Mouse (Mus musculus) left cerebral cortex, postnatal 4 days (tissue): ENCODE data around the gene Limch1. TPM values are rescaled to one million over a fixed set of nuclear protein-coding genes. Genes with fewer than 3 reads are reported as not detected.
A peak's percentile ranks its signal among the peaks of the same experiment; 100 is the strongest.

ENCODE experiments used
- DNase-seq: peaks from one replicate; pipeline ENCODE4 v3.0.0-alpha.2; 2022
- intact Hi-C: fragments of 180-260 bp; cut with DNase I; formaldehyde crosslinking; loops from one replicate; pipeline ENCODE4 v1.15.1; 2025
- total RNA-seq, 2 experiments: library from RNA; stranded (reverse); gene quantifications; 2 replicates each; pipeline ENCODE4 v1.2.3; 2021

The Limch1 gene
- 100 to 1,000 TPM; 203 to 223 TPM for total RNA-seq

DNA sequence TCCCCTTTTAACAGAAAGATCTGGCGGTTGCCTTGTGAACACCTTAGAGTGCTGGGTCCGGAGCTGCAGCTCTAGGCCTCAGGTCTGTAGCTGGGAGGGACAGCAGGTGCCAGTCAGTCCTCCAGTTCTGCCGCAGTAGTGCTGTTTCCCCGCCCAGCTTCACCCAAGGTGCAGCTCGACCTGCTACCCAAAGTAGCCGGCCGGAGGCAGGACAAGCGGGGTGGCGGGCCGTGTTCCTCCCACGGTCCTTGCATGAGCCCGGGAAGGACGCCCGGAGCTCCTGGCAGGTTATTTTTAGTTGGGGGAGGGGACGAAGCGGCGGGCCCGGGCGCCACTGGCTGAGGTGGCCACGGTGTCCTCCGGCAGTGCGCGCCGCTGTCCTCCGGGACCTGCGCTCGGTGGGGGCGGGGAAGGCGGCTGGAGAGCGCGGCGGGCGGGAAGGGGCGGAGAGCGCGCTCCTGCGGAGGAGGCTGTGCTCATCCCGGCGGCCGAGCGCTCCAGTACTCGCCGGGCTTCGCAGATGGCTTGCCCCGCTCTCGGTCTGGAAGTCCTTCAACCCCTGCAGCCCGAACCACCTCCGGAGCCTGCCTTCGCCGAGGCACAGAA is at the start of gene Limch1:
TSS of gene Limch1 (plus strand) at position 438 of the 606 bp plus-strand sequence.
- intact Hi-C loops = no loop called here
- peak; percentile 57 for DNase-seq

DNA sequence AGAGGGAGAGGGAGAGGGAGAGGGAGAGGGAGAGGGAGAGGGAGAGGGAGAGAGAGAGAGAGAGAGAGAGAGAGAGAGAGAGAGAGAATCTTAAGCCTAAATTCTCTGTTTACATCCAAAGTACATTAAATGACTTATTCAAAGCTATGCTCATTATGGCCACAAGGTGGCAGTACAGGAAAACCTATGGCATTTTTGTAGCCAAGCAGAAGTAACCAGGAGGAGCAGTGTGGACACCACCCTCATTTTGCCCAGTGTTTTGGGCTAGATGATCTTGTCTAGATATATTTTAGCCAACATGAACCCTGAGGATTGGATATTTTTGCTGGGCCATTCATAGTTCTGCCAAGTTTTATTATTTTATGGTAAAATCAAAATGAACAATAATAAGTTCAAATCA is 48.5 kb upstream of the Limch1 start:
- intact Hi-C loops = no loop called here
- peak; percentile 42 for DNase-seq

DNA sequence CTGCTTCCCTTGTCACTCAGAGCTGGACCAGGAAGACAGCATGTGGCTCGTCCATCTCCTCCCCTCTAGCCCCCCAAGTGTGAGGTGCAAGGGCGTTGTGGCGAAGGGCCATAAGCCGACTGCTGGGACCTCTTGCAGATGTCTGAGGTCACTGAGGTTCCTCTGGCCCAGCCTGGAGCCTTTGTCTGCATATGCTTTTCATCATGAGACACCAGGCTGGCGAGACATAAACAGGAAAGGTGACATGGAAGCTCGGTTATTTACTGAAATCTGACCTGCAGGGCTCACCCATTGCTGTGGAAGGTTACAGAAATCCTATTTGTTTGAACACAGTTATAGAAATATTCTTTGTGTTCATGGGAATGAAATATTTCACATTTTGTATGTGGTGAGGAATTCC is 45.7 kb upstream of the Limch1 start:
- intact Hi-C loops = loop anchor here (5.0 kb wide), 1 partner anchor 532 kb away; no protein-coding TSS in a partner anchor
- no peak for DNase-seq

DNA sequence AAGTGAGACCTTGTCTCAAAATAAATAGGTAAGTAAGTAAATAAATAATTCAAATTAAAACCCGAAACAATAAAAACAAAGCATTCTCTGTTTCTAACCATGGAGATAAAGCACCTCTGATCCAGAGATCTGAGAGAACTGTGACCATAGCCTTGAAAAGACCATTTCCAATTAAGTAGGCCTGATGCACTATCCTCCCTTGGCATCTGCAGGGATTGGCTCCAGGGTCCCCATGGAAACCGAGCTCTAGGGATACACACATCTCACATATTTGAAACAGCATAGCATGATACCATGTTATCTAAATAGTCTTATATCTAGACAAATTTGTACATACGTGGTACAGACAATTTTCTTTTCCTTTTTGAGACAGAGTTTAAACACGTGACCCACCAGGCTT is 43.7 kb upstream of the Limch1 start:
- intact Hi-C loops = loop anchor here (5.0 kb wide), 1 partner anchor 530 kb away; no protein-coding TSS in a partner anchor
- DNase-seq = no peak

DNA sequence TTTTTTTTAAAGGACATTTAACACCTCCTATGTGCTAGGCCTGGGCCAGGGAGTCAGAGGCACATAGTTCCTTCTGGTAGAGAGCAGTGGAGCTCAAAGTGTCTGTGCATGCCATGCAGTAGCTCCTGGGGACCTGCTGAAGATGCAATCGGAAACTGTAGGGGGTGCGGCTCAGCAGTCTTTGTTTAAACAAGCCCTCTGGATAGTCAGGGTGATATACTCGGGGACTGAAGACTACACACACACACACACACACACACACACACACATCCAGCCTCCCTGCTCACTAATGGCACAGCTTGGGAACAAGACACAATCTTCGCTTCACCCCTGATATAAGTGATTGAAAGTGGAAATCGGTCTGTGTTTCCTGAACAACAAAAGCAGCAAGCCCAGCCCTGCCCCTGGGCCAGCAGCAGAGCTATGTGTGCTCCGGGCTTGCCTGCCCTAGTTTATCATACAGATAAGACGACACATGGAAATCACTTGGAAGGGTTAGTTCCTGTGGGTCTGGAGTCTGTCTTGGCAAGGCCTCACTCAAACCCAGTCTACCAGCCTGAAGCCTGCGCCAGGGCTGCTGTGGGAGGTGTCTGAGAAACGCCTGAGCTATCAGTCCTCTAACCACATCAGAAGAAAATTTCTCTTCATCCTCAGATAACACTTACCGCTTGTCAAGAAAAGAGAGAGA is 42.2 kb upstream of the Limch1 start:
- DNase-seq = no peak
- intact Hi-C loops = loop anchor here (5.0 kb wide), 1 partner anchor 529 kb away; no protein-coding TSS in a partner anchor

DNA sequence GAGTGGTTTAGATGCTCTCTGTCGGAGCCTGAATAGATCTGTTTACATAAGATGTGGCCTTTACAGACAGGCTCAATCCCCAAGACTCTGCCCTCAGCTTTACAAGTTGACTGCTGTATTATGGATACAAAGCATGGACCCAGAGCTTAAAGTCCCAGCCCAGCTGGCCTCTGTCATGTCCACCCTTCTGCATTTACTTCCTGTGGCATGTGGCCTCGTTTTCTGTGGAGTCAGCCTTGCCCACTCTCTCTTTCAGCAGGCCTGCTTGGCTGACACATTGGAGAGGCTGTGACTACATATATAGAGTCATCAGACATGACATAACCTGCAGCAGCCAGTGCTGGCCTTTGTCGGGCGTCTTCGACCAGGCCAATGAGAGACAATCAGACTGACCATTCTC is 37.8 kb upstream of the Limch1 start:
- DNase-seq = no peak
- intact Hi-C loops = loop anchor here (5.0 kb wide), 1 partner anchor 309 kb away; no protein-coding TSS in a partner anchor

DNA sequence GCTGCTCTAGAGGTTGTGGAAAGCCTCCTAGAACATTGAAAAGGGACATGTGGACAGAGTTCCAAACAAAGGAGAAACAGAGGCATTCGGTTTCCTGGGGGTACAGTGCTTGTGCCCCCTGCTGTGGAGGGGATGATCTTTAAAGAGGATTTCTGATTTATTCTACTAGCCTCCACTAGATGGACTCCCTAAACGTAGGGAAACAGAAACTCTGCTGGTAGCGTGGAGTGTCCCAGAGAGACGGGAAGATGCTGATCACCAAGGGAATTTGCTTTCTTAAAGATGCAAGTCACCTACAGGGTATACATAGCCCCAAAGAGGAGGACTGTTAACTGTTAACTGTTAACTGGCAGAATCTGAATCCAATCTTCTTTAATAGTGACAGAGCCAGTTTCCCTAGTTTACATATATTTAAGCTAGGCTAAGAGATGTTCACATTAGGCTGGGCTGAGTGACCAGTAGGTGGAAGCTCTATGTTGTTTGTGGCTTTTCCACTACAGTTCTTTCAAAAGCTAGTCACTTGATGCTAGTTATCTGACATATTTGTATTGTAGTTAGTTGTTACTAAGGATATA is 35.1 kb upstream of the Limch1 start:
- DNase-seq = peak; percentile 28
- intact Hi-C loops = no loop called here

DNA sequence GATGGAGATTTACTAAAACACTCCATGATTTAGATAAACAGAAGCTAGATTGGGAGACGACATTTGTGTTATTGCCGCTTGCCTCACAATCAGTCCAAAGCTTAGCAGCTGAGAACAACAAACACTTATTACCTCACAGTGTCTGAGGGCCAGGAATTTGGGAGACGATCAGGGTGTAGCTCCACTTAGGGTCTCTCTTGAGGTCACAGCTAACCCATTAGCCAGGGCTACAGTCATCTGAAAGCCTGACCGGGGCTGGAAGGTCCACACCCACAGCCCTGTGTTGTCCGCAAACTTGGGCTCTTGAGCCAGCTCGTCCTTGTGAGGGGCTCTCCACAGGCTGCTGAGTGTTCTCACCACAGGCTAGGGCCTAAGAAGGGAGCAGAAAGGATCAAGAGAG is 32.8 kb upstream of the Limch1 start:
- no peak for DNase-seq
- intact Hi-C loops = no loop called here

DNA sequence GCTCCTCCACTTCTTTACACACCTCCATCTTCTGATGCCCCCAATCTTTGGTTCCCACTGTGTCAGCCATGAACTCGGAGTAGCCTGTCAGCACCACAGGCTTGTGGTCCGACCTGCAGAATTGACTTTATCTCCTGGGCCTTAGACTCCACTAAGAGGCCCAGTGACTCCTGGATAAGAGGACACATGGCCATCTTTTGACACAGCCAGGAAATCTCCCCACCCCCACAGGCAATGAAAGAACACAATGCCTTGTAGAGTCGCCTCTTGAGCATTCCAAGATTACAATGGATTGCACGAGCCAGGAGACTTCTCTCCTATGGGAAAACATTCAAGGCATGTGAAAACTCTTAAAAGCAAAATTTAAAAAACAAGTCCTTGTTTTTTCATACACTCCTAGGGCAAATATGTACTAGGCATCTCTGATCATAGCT is 30.1 kb upstream of the Limch1 start:
- no peak for DNase-seq
- intact Hi-C loops = no loop called here

DNA sequence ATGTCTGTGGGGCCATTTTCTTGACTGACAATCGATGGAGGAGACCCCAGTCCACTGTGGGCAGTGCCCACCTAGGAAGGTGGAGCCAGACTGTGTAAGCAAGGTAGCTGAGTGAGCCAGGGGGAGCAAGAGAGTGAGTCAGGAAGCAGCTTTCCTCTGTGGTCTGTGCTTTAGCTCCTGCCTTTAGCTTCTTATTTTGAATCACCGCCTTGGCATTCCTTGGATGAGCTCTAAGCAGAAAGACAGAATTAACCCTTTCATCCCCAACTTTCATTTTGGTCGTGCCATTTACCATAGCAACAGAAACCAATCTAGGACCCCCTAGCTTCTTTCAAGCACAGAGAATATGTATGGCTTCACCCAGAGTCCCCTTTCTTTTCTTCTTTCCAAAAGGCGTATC is 27.7 kb upstream of the Limch1 start:
- intact Hi-C loops = no loop called here
- no peak for DNase-seq

DNA sequence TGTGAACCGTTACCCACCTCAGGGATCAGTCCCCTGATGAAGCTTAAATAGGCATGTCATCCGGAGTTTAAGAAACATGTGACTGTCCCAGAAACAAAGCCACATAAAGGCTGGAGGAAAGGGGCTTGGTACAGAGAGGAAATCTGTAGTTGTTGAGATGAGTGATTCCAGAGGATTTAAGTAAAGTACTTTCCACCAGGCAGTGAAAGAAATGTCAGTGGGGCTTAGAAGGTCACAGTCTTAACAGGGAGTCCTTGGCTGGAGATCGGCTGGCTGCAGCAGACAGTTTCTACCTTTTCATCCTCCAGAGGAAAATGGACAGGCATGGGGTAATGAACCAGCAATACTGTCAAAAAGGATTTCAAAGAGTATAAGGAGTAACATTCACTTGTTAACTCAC is 27.2 kb upstream of the Limch1 start:
- no peak for DNase-seq
- intact Hi-C loops = no loop called here

DNA sequence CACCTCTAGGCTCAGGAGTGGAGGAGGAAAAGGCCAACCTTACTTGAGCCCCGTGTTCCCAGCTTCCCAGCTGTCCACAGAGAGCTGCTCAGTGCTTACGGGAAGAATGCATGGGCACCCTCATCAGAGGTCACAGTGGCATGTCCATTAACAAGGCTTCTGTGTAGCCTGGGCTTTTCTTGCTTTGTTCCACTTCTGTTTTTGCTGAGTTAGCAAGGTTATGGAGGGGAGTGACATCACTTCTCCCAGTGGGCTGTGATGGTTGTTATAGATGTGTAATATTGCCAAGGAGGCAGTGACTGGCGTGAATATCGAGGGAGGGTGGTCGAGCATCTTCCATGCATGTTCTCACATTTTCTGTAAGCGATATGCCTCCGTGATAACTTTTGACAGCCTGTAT is 26.7 kb upstream of the Limch1 start:
- intact Hi-C loops = no loop called here
- DNase-seq = no peak

DNA sequence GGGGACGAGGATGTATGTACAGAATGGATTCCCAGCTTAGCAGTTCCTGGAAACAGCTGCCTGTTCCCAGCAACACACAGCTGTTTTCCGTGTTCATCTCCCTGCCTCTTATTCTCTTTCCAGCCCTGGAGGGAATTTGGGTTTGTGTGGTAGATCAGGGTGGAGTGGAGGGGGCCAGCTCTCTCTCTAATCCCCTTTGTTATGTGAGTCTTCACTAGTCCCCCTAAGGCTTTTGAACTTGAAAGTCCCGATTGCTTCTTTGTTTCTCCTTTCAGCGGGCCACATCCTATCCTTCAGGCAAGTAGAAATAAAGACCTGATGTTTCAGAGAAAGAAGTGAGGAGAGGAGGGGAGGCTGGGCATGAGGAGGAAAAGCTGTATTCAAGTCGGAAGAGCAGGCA is 24.7 kb upstream of the Limch1 start:
- intact Hi-C loops = loop anchor here (10.0 kb wide), 1 partner anchor 274 kb away; no protein-coding TSS in a partner anchor
- DNase-seq = no peak

DNA sequence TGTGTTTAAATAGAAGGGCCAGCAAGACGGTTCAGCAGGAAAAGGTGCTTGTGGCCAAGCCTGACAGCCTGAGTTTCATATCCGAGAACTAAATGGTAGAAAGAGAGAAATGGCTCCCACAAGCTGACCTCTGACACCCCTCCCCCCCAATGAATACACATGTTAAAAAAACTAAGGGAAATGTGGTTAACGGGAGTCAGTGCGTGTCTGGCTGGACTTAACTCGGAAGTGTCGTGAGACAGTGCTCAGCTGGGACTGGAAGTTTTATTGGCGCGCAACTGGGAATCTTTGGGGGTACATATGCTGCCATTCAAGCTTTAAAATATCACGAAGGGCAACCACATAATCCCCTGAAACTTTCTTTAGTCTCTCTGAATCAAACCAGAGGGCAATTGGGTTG is 23.0 kb upstream of the Limch1 start:
- no peak for DNase-seq
- intact Hi-C loops = loop anchor here (10.0 kb wide), 1 partner anchor 272 kb away; no protein-coding TSS in a partner anchor

DNA sequence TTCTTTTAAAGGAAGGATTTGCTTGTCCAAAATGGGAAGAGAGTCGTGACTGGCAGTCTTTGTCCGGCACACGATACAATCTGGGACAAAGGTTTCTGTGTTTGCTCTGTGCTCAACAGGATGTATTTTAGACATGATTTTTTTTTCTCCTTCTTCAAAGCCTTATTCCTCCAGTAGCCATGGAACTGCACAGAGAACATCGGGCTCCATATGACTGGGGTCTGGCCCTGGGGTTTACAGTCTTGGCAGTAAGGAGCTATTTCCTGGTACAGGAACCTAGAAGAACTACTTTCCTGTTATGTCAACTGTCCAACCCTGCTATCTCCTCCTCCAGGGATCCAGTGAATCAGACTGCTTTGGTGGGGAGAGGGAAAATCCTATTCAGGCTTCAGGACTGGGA is 22.6 kb upstream of the Limch1 start:
- intact Hi-C loops = loop anchor here (10.0 kb wide), 1 partner anchor 272 kb away; no protein-coding TSS in a partner anchor
- DNase-seq = no peak

DNA sequence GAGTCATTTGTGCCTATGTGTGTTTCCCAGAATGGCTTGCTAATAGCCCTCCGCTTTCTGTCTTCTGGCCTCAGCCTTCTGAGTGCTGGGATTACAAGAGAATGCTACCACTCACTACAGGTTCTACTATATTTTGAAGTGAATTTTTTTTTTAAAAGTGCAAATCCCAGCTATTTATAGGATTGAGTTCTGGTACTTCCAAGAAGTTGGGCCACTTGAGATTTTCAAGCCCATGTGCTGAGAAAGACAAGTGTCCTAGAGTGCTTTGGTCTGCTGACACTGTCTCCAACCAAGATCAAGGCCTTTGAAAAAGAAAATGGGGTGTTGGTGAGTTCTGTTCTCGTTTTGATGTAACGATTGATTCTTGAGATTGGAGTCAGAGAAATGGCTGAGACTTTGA is 22.0 kb upstream of the Limch1 start:
- intact Hi-C loops = loop anchor here (10.0 kb wide), 1 partner anchor 271 kb away; no protein-coding TSS in a partner anchor
- DNase-seq = no peak

DNA sequence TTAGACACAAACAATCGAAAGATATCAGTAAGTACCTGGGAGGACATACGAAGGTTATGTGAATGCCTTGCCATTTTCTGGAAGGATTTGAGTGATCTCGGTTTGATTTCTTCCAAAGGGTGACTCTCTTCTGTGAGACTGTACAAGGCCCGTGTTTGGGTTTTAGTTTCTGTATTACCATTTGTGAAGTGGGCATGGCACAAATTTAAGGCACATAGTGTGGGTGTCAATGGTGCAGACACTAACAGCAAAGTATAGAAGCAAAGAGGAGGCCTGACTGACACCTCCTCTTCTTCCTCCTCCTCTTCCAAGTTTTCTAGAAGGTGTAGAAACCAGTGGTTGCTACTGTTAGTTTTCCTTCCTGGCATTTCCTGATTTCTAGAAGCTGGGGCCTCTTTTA is 16.3 kb upstream of the Limch1 start:
- DNase-seq = no peak
- intact Hi-C loops = loop anchor here (10.0 kb wide), 1 partner anchor 265 kb away; no protein-coding TSS in a partner anchor

DNA sequence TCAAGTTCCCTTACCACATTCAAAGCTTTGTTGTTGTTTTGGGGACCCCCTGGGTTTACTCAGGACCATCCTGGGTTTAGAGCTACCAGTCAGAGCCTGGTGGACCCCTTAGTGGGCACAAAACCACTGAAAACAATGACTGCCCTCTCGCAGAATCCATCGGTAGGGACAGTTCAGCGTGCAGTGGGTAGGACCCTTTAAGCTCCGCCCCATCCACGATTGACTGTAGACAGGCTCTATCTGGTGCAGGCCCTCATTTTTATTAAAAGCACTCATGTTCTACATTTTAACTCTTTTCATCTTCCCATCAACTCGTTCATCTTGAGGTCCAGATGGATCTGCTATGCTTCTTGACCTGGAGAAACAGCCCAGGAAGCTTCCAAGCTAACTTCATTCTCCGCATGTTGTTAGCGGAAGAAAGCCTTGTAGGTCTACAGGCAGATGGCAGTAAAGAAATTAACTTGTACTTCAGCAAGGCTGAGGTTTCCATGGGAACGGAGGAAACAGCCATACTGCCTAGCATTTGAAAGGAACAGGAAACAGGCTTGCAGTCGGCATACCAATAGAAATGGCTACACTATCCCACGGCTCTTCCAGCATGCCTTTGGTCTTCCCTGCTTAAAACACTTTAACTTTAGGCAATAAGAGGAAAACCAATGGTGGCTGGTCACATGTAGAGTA is 14.9 kb upstream of the Limch1 start:
- DNase-seq = peak; percentile 46
- intact Hi-C loops = no loop called here

DNA sequence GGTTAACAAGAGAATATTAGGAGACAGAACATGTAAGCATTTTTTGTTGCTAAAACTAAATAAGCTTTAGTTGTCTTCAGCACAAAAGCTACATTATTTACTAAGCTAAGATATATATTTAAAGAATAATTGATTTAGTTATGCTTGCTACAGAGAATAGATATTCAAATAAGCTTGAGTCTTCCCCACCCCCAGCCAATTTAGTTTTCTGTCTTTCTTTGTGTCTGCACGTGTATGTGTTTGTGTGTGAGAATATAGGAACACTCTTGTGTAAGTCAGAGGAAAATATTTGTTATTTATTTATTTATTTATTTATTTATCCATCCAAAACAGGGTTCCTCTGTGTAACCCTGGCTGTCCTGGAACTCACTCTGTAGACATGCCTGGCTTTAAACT is 14.3 kb upstream of the Limch1 start:
- no peak for DNase-seq
- intact Hi-C loops = no loop called here

DNA sequence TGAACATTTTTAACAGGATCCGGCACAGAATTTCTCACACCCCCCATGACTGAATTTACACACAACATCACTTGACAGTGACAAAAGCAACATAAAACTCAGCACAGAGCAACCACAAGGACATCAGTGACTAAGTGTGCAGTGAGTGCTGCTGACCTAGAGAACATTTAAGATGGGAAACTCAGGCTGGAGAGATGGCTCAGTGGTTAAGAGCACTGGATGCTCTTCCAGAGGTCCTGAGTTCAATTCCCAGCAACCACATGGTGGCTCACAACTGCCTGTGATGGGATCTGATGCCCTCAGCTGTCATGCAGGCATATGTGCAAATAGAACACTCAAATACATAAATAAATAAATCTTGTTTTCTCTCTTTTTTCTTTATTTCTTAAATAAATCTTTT is 12.1 kb upstream of the Limch1 start:
- intact Hi-C loops = no loop called here
- DNase-seq = no peak

DNA sequence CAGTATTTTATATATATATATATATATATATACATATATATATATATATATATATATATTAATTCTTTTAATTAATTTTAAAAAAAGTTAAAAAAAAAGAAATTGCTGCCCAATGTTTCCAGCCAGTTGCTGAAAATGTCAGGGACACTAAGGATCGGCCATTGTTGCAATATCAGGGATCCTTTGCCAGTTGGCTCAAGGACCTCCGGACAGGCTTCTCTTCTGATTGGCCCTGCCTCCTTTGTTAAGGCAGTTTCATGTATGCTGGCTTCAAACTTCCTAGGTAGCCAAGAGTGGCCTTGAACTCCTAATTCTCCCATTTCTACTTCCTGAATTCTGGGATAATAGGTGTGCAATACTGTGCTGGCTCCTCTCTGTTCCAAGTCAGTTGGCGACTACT is 6.3 kb upstream of the Limch1 start:
- DNase-seq = no peak
- intact Hi-C loops = no loop called here
